Mouse (Mus musculus): ENCODE results near the gene Scmh1. TPM values are rescaled to one million over a fixed set of nuclear protein-coding genes. Genes with fewer than 3 reads are reported as not detected.
"Not testable (repeated sequence)": the region's sequence is repeated elsewhere in the genome, so short reads cannot be mapped to it uniquely, and the experiment has no call there.

Scmh1 gene
- polyA plus RNA-seq, 1 experiment from 2014 or later: 34.7 TPM

DNA sequence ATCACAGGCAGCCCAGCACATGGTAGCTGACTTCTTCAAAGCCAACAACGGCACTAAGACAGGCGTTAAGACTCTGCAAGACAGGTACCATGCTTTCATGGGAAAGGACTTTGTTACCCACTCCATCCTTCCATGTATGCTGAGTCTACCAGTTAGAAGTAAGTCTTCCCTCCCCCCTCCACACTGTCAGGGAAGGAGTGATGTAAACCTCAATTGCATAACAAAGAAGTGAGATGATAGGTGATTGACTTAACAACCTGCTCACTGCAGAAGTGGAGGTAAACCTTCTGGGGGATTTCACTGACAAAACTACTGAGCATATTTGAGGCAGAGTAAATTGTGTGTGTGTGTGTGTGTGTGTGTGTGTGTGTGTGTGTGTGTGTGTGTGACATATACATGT, 17.1 kb upstream of the Scmh1 start:
- H3K9me3 ChIP-seq: no peaks in the 10 kb centered on the region
- no peak overlapping the region for H3K27ac ChIP-seq (replicated peaks)
- 89% methylated on average over 2 of the region's 2 CpGs for WGBS
- H3K27me3 ChIP-seq (replicated peaks; ENCODE audit: low read depth, poor library complexity, severe bottlenecking): peaks cover 74% of the 10 kb centered on the region
- H3K36me3 ChIP-seq (replicated peaks): no peaks in the 10 kb centered on the region
- no peak overlapping the region for H3K4me3 ChIP-seq
- DNase-seq (ENCODE audit: low spot score): no peak
- H3K4me1 ChIP-seq: peaks cover 20% of the 10 kb centered on the region

GRCm38 (mm10) chr4:120388998-120389542, 16.0 kb upstream of the Scmh1 start:
- H3K27me3 ChIP-seq (replicated peaks; ENCODE audit: low read depth, poor library complexity, severe bottlenecking): peaks cover 72% of the 10 kb centered on the region
- DNase-seq (ENCODE audit: low spot score): no peak

GRCm38 (mm10) chr4:120389546-120389945, 15.5 kb upstream of the Scmh1 start:
- Histone ChIP-seq H3K27ac (replicated peaks) (no peak overlapping the region), H3K4me1 (peaks cover 20% of the 10 kb centered on the region), H3K4me3 (no peak overlapping the region), H3K36me3 (replicated peaks) (no peaks in the 10 kb centered on the region), H3K9me3 (no peaks in the 10 kb centered on the region), H3K27me3 (replicated peaks; ENCODE audit: low read depth, poor library complexity, severe bottlenecking) (peaks cover 68% of the 10 kb centered on the region)
- WGBS: 40% methylated on average over 6 of the region's 6 CpGs
- no peak for DNase-seq (ENCODE audit: low spot score)

More at GRCm38 (mm10) chr4:120388998-120389542, 16.0 kb upstream of the Scmh1 start:
- peaks cover 20% of the 10 kb centered on the region for H3K4me1 ChIP-seq
- no peak overlapping the region for H3K27ac ChIP-seq (replicated peaks)
- H3K36me3 ChIP-seq (replicated peaks): no peaks in the 10 kb centered on the region
- H3K4me3 ChIP-seq: no peak overlapping the region
- WGBS: 5% methylated on average over 3 of the region's 3 CpGs
- no peaks in the 10 kb centered on the region for H3K9me3 ChIP-seq

DNA sequence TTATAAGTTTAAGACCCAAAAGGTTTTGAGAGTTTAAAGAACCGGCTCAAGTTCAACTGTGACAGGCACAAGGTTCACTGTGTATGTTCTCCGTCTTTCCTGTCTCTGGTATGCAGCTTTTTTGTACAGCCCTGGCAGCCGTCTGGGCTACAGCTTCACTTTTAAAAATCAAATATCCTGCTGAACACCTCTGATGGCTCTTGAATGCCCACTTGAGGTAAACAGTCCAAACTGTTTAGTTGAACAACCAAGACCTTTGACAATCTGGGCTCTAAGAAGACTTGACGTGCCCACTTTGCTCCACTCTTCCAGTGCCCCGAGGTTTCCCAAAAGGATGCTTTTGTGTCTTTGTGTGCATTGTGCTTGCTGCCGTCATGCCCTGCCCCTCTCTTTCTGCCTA, 13.5 kb upstream of the Scmh1 start:
- no peak overlapping the region for H3K27ac ChIP-seq (replicated peaks)
- WGBS: 77% methylated on average over 6 of the region's 6 CpGs

DNA sequence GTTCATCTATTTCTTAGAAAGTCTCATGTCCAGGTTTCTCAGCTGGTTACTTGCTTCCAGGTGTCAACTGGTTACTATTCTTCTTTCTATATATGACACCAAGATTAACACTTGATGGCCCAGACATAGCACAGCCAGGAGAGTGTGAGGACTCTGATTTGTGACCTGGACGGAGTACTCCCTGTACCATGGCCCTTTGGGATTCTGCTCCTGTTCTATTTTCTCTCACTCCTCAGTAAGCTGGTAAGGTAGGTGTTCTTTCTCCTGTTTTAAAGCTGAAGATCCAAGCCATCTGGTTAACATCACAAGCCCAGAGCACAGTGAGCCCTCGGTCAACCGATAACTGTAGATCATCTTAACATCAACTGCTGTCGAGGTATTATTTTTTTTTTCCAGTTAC, 12.7 kb upstream of the Scmh1 start:
- H3K9me3 ChIP-seq: no peaks in the 10 kb centered on the region
- 86% methylated on average over 4 of the region's 4 CpGs for WGBS
- no peak overlapping the region for H3K4me3 ChIP-seq
- H3K36me3 ChIP-seq (replicated peaks): no peaks in the 10 kb centered on the region
- no peak overlapping the region for H3K27ac ChIP-seq (replicated peaks)
- peaks cover 20% of the 10 kb centered on the region for H3K4me1 ChIP-seq
- no peak for DNase-seq (ENCODE audit: low spot score)
- H3K27me3 ChIP-seq (replicated peaks; ENCODE audit: low read depth, poor library complexity, severe bottlenecking): peaks cover 51% of the 10 kb centered on the region

More for the DNA sequence above, 13.5 kb upstream of the Scmh1 start:
- peaks cover 52% of the 10 kb centered on the region for H3K27me3 ChIP-seq (replicated peaks; ENCODE audit: low read depth, poor library complexity, severe bottlenecking)
- no peak for DNase-seq (ENCODE audit: low spot score)
- no peaks in the 10 kb centered on the region for H3K9me3 ChIP-seq
- no peaks in the 10 kb centered on the region for H3K36me3 ChIP-seq (replicated peaks)
- H3K4me1 ChIP-seq: peaks cover 20% of the 10 kb centered on the region
- no peak overlapping the region for H3K4me3 ChIP-seq

DNA sequence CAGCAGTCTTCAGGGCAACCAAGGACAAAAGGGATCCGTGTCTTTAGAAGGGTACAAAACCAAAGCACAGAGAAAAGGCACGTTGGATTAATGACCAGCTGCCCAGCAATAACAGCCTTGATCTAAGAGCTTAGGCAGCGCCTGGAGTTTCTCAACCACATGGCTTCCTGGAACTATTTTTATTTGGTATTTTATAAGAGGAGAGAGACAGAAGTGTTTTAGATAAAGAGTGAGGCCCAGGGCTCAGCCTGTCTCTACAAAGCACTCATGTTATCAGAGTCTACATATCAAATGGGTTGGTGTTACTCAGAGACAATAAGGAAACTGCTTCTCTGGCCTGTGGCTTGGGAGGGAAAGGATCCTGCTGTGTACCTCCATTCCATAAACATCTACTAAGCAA, 12.3 kb upstream of the Scmh1 start:
- Histone ChIP-seq H3K36me3 (replicated peaks) (no peaks in the 10 kb centered on the region), H3K9me3 (no peaks in the 10 kb centered on the region), H3K4me1 (peaks cover 18% of the 10 kb centered on the region), H3K27ac (replicated peaks) (no peak overlapping the region), H3K4me3 (no peak overlapping the region), H3K27me3 (replicated peaks; ENCODE audit: low read depth, poor library complexity, severe bottlenecking) (peaks cover 49% of the 10 kb centered on the region)
- 67% methylated on average over 3 of the region's 3 CpGs for WGBS
- no peak for DNase-seq (ENCODE audit: low spot score)

GRCm38 (mm10) chr4:120400251-120400650, 4.8 kb upstream of the Scmh1 start:
- H3K27ac ChIP-seq (replicated peaks): no peak overlapping the region
- no peak overlapping the region for H3K4me3 ChIP-seq
- H3K9me3 ChIP-seq: no peaks in the 10 kb centered on the region
- peaks cover 3% of the 10 kb centered on the region; the same call in 1 of the 2 replicates for H3K4me1 ChIP-seq
- WGBS: 84% methylated on average over 3 of the region's 3 CpGs
- H3K36me3 ChIP-seq (replicated peaks): no peaks in the 10 kb centered on the region
- peaks cover 20% of the 10 kb centered on the region for H3K27me3 ChIP-seq (replicated peaks; ENCODE audit: low read depth, poor library complexity, severe bottlenecking)
- no peak for DNase-seq (ENCODE audit: low spot score)

- DNase-seq (ENCODE audit: low spot score); H3K4me3 ChIP-seq; H3K9me3 ChIP-seq; H3K27ac ChIP-seq (replicated peaks); H3K36me3 ChIP-seq (replicated peaks): not testable (repeated sequence)
- peaks cover 18% of the 10 kb centered on the region for H3K4me1 ChIP-seq
- H3K27me3 ChIP-seq (replicated peaks; ENCODE audit: low read depth, poor library complexity, severe bottlenecking): peaks cover 11% of the 10 kb centered on the region
These were observed 3.0 kb upstream of the Scmh1 start for GRCm38 (mm10) chr4:120402105-120402504.

DNA sequence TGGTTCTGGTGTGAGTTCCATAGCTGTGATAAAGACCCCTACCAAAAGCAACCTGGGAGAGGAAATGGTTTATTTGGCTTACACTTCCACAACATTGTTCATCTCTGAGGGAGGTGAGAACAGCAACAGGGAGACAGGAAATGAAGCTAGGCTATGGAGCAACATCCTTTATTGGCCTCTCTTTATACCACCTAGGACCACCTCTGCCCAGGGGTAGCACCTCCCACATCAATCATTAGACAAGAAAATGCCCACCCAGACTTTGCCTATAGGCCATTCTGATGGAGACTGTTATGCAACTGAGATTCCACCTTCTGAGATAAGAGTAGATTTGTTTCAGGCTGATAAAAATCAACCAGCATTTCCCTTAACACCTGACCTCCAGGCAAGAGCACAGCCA, 834 bp upstream of the Scmh1 start:
- H3K4me3 ChIP-seq: peak overlapping the region; percentile 99; the same call in 1 of the 2 replicates
- H3K36me3 ChIP-seq (replicated peaks): no peaks in the 10 kb centered on the region
- peaks cover 11% of the 10 kb centered on the region for H3K27me3 ChIP-seq (replicated peaks; ENCODE audit: low read depth, poor library complexity, severe bottlenecking)
- H3K4me1 ChIP-seq: peaks cover 23% of the 10 kb centered on the region
- no peak for DNase-seq (ENCODE audit: low spot score)
- H3K9me3 ChIP-seq: no peaks in the 10 kb centered on the region
- 0 out of 2 replicates have a peak overlapping the region, but pooled peaks have one; percentile 98 for H3K27ac ChIP-seq (replicated peaks)

DNA sequence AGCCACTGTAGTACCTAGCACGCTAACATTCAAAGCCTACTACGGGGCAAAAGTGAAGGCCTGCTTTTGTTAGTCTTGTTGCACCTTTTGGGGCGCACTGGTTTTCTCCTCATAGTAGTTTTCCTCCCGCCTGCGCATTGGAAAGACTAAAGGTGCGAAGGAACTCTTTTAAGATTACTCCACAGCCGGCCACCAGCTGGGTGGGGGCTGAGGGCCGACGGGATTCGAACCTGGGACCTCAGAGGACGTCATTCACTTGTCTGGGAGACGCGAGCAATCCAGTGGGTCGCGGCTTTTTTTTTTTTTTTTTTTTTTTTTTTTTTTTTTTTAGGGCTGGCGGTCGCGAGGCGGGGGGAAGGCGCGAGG, 320 bp upstream of the Scmh1 start:
- peak overlapping the region; percentile 98; the same call in 1 of the 2 replicates for H3K27ac ChIP-seq (replicated peaks)
- 9% methylated on average over 21 of the region's 21 CpGs for WGBS
- no peaks in the 10 kb centered on the region for H3K9me3 ChIP-seq

GRCm38 (mm10) chr4:120405806-120406638, 941 bp downstream of the Scmh1 start:
- WGBS: 6% methylated on average over 25 of the region's 25 CpGs
- peaks cover 11% of the 10 kb centered on the region for H3K27me3 ChIP-seq (replicated peaks; ENCODE audit: low read depth, poor library complexity, severe bottlenecking)
- no peaks in the 10 kb centered on the region for H3K9me3 ChIP-seq
- peak overlapping the region; percentile 98 for H3K27ac ChIP-seq (replicated peaks)
- peaks cover 23% of the 10 kb centered on the region for H3K4me1 ChIP-seq
- no peaks in the 10 kb centered on the region for H3K36me3 ChIP-seq (replicated peaks)
- peak overlapping the region; percentile 99 for H3K4me3 ChIP-seq
- DNase-seq (ENCODE audit: low spot score): no peak

More for the DNA sequence above, 320 bp upstream of the Scmh1 start:
- no peak for DNase-seq (ENCODE audit: low spot score)
- Histone ChIP-seq H3K36me3 (replicated peaks) (no peaks in the 10 kb centered on the region), H3K27me3 (replicated peaks; ENCODE audit: low read depth, poor library complexity, severe bottlenecking) (peaks cover 11% of the 10 kb centered on the region), H3K4me1 (peaks cover 23% of the 10 kb centered on the region), H3K4me3 (peak overlapping the region; percentile 99)

- WGBS: 60% methylated on average over 3 of the region's 3 CpGs
- DNase-seq (ENCODE audit: low spot score): no peak
- H3K27ac ChIP-seq (replicated peaks): no peak overlapping the region
- no peaks in the 10 kb centered on the region for H3K36me3 ChIP-seq (replicated peaks)
- no peaks in the 10 kb centered on the region for H3K9me3 ChIP-seq
- peaks cover 11% of the 10 kb centered on the region for H3K27me3 ChIP-seq (replicated peaks; ENCODE audit: low read depth, poor library complexity, severe bottlenecking)
- H3K4me3 ChIP-seq: peak overlapping the region; percentile 99
- peaks cover 23% of the 10 kb centered on the region for H3K4me1 ChIP-seq
These were observed 1.7 kb downstream of the Scmh1 start for GRCm38 (mm10) chr4:120406639-120407273.

Measured in embryonic facial prominence, embryonic 10.5 days (tissue).